Mouse (Mus musculus) bone marrow macrophage, adult 2 months (primary cell): ENCODE results near the gene Osbpl6.

Source experiments
- CTCF ChIP-seq: IDR thresholded peaks from 2 replicates; pipeline ENCODE4 v1.5.1; 2012; ENCODE audit warnings: low read depth, mild to moderate bottlenecking, low read length, moderate library complexity
- POLR2A ChIP-seq: IDR thresholded peaks from 2 replicates; pipeline ENCODE4 v1.6.1; 2012; ENCODE audit warnings: mild to moderate bottlenecking, low read depth, low read length, borderline replicate concordance

GRCm38 (mm10) chr2:76400178-76400577, 6.1 kb upstream of the Osbpl6 start:
- TF ChIP-seq CTCF (no peak), POLR2A (no peak)
